Mouse (Mus musculus): ENCODE measurements around the gene Gm19402. TPM values are rescaled to one million over a fixed set of nuclear protein-coding genes. Genes with fewer than 3 reads are reported as not detected.

The Gm19402 gene
- polyA plus RNA-seq, 1 experiment from 2014 or later = not detected

GRCm38 (mm10) chr10:77667402-77667801, 23.2 kb downstream of the Gm19402 start:
- ATAC-seq (ENCODE audit: insufficient number of reproducible peaks, insufficient read depth, low FRiP score, low read depth) = no peak
- 72% methylated on average over 4 of the region's 4 CpGs for WGBS
- H3K27ac ChIP-seq (replicated peaks in 1 of 2; ENCODE audit: control insufficient read depth in 1 of 2, insufficient read depth in 1 of 2, low read depth in 2 of 2, low read length in 2 of 2) = no peak overlapping the region
- H3K27me3 ChIP-seq (ENCODE audit: control insufficient read depth, insufficient read depth, low read length) = 0 out of 2 replicates have a peak, but pooled peaks cover 6% of the 10 kb centered on the region
- H3K9ac ChIP-seq (ENCODE audit: low read length) = no peak overlapping the region
- H3K4me2 ChIP-seq (ENCODE audit: low read length) = no peak overlapping the region
- no peaks in the 10 kb centered on the region for H3K9me3 ChIP-seq (ENCODE audit: control insufficient read depth, low read length)
- no peaks in the 10 kb centered on the region for H3K36me3 ChIP-seq (ENCODE audit: control insufficient read depth, insufficient read depth, low read length)
- H3K4me3 ChIP-seq (ENCODE audit: control insufficient read depth in 1 of 2, insufficient read depth in 1 of 2, low read depth in 1 of 2, low read length in 2 of 2) = no peak overlapping the region
- no peaks in the 10 kb centered on the region for H3K4me1 ChIP-seq (ENCODE audit: control insufficient read depth in 2 of 2, insufficient read depth in 2 of 2, low read length in 2 of 2)

- WGBS = 78% methylated on average over 8 of the region's 8 CpGs
- Histone ChIP-seq H3K27ac (replicated peaks in 1 of 2; ENCODE audit: control insufficient read depth in 1 of 2, insufficient read depth in 1 of 2, low read depth in 2 of 2, low read length in 2 of 2) (no peak overlapping the region), H3K4me3 (ENCODE audit: control insufficient read depth in 1 of 2, insufficient read depth in 1 of 2, low read depth in 1 of 2, low read length in 2 of 2) (no peak overlapping the region), H3K4me1 (ENCODE audit: control insufficient read depth in 2 of 2, insufficient read depth in 2 of 2, low read length in 2 of 2) (no peaks in the 10 kb centered on the region), H3K27me3 (ENCODE audit: control insufficient read depth, insufficient read depth, low read length) (0 out of 2 replicates have a peak, but pooled peaks cover 6% of the 10 kb centered on the region), H3K9ac (ENCODE audit: low read length) (no peak overlapping the region), H3K36me3 (ENCODE audit: control insufficient read depth, insufficient read depth, low read length) (no peaks in the 10 kb centered on the region), H3K4me2 (ENCODE audit: low read length) (no peak overlapping the region), H3K9me3 (ENCODE audit: control insufficient read depth, low read length) (no peaks in the 10 kb centered on the region)
- no peak for ATAC-seq (ENCODE audit: insufficient number of reproducible peaks, insufficient read depth, low FRiP score, low read depth)
Measured at GRCm38 (mm10) chr10:77666342-77666741, 24.2 kb downstream of the Gm19402 start.

- Histone ChIP-seq H3K9ac (ENCODE audit: low read length) (no peak overlapping the region), H3K27ac (replicated peaks in 1 of 2; ENCODE audit: control insufficient read depth in 1 of 2, insufficient read depth in 1 of 2, low read depth in 2 of 2, low read length in 2 of 2) (no peak overlapping the region), H3K4me1 (ENCODE audit: control insufficient read depth in 2 of 2, insufficient read depth in 2 of 2, low read length in 2 of 2) (no peaks in the 10 kb centered on the region), H3K36me3 (ENCODE audit: control insufficient read depth, insufficient read depth, low read length) (no peaks in the 10 kb centered on the region), H3K4me2 (ENCODE audit: low read length) (peak overlapping the region; percentile 41), H3K9me3 (ENCODE audit: control insufficient read depth, low read length) (no peaks in the 10 kb centered on the region), H3K4me3 (ENCODE audit: control insufficient read depth in 1 of 2, insufficient read depth in 1 of 2, low read depth in 1 of 2, low read length in 2 of 2) (no peak overlapping the region), H3K27me3 (ENCODE audit: control insufficient read depth, insufficient read depth, low read length) (0 out of 2 replicates have a peak, but pooled peaks cover 6% of the 10 kb centered on the region)
- ATAC-seq (ENCODE audit: insufficient number of reproducible peaks, insufficient read depth, low FRiP score, low read depth) = no peak
- 31% methylated on average over 43 of the region's 43 CpGs for WGBS
Measured at GRCm38 (mm10) chr10:77663949-77664665, 26.4 kb downstream of the Gm19402 start.

- Histone ChIP-seq H3K27me3 (ENCODE audit: control insufficient read depth, insufficient read depth, low read length) (0 out of 2 replicates have a peak, but pooled peaks cover under 1% of the 10 kb centered on the region), H3K4me2 (ENCODE audit: low read length) (no peak overlapping the region), H3K36me3 (ENCODE audit: control insufficient read depth, insufficient read depth, low read length) (no peaks in the 10 kb centered on the region), H3K9me3 (ENCODE audit: control insufficient read depth, low read length) (0 out of 2 replicates have a peak, but pooled peaks cover 4% of the 10 kb centered on the region), H3K4me3 (ENCODE audit: control insufficient read depth in 1 of 2, insufficient read depth in 1 of 2, low read depth in 1 of 2, low read length in 2 of 2) (no peak overlapping the region), H3K27ac (replicated peaks in 1 of 2; ENCODE audit: control insufficient read depth in 1 of 2, insufficient read depth in 1 of 2, low read depth in 2 of 2, low read length in 2 of 2) (no peak overlapping the region), H3K9ac (ENCODE audit: low read length) (no peak overlapping the region), H3K4me1 (ENCODE audit: control insufficient read depth in 2 of 2, insufficient read depth in 2 of 2, low read length in 2 of 2) (no peaks in the 10 kb centered on the region)
- 66% methylated on average over 15 of the region's 15 CpGs for WGBS
- ATAC-seq (ENCODE audit: insufficient number of reproducible peaks, insufficient read depth, low FRiP score, low read depth) = no peak
Measured at GRCm38 (mm10) chr10:77658286-77658994, 32.1 kb downstream of the Gm19402 start.

GRCm38 (mm10) chr10:77652046-77652445, 38.5 kb downstream of the Gm19402 start:
- no peaks in the 10 kb centered on the region for H3K27me3 ChIP-seq (ENCODE audit: control insufficient read depth, insufficient read depth, low read length)
- no peak for ATAC-seq (ENCODE audit: insufficient number of reproducible peaks, insufficient read depth, low FRiP score, low read depth)
- 85% methylated on average over 9 of the region's 9 CpGs for WGBS

GRCm38 (mm10) chr10:77647901-77648300, 42.7 kb downstream of the Gm19402 start:
- no peak overlapping the region for H3K27ac ChIP-seq (replicated peaks in 1 of 2; ENCODE audit: control insufficient read depth in 1 of 2, insufficient read depth in 1 of 2, low read depth in 2 of 2, low read length in 2 of 2)
- H3K9ac ChIP-seq (ENCODE audit: low read length) = no peak overlapping the region
- no peak for ATAC-seq (ENCODE audit: insufficient number of reproducible peaks, insufficient read depth, low FRiP score, low read depth)
- 79% methylated on average over 8 of the region's 8 CpGs for WGBS
- peaks cover 5 to 9% of the 10 kb centered on the region in 2 experiments; a peak in 2 of 4 replicates for H3K4me1 ChIP-seq (ENCODE audit: control insufficient read depth in 2 of 2, insufficient read depth in 2 of 2, low read length in 2 of 2)
- H3K4me2 ChIP-seq (ENCODE audit: low read length) = no peak overlapping the region
- no peaks in the 10 kb centered on the region for H3K27me3 ChIP-seq (ENCODE audit: control insufficient read depth, insufficient read depth, low read length)
- H3K36me3 ChIP-seq (ENCODE audit: control insufficient read depth, insufficient read depth, low read length) = peaks cover 42% of the 10 kb centered on the region
- no peaks in the 10 kb centered on the region for H3K9me3 ChIP-seq (ENCODE audit: control insufficient read depth, low read length)
- H3K4me3 ChIP-seq (ENCODE audit: control insufficient read depth in 1 of 2, insufficient read depth in 1 of 2, low read depth in 1 of 2, low read length in 2 of 2) = no peak overlapping the region

More at GRCm38 (mm10) chr10:77652046-77652445, 38.5 kb downstream of the Gm19402 start:
- Histone ChIP-seq H3K9me3 (ENCODE audit: control insufficient read depth, low read length) (0 out of 2 replicates have a peak, but pooled peaks cover 4% of the 10 kb centered on the region), H3K4me1 (ENCODE audit: control insufficient read depth in 2 of 2, insufficient read depth in 2 of 2, low read length in 2 of 2) (no peaks in the 10 kb centered on the region), H3K4me2 (ENCODE audit: low read length) (no peak overlapping the region), H3K27ac (replicated peaks in 1 of 2; ENCODE audit: control insufficient read depth in 1 of 2, insufficient read depth in 1 of 2, low read depth in 2 of 2, low read length in 2 of 2) (no peak overlapping the region), H3K9ac (ENCODE audit: low read length) (no peak overlapping the region), H3K4me3 (ENCODE audit: control insufficient read depth in 1 of 2, insufficient read depth in 1 of 2, low read depth in 1 of 2, low read length in 2 of 2) (no peak overlapping the region), H3K36me3 (ENCODE audit: control insufficient read depth, insufficient read depth, low read length) (0 out of 2 replicates have a peak, but pooled peaks cover under 1% of the 10 kb centered on the region)

GRCm38 (mm10) chr10:77647461-77647860, 43.1 kb downstream of the Gm19402 start:
- H3K27ac ChIP-seq (replicated peaks in 1 of 2; ENCODE audit: control insufficient read depth in 1 of 2, insufficient read depth in 1 of 2, low read depth in 2 of 2, low read length in 2 of 2) = no peak overlapping the region
- 52% methylated on average over 1 of the region's 1 CpGs for WGBS
- H3K36me3 ChIP-seq (ENCODE audit: control insufficient read depth, insufficient read depth, low read length) = peaks cover 46% of the 10 kb centered on the region
- no peak overlapping the region for H3K4me3 ChIP-seq (ENCODE audit: control insufficient read depth in 1 of 2, insufficient read depth in 1 of 2, low read depth in 1 of 2, low read length in 2 of 2)
- H3K27me3 ChIP-seq (ENCODE audit: control insufficient read depth, insufficient read depth, low read length) = no peaks in the 10 kb centered on the region
- H3K9me3 ChIP-seq (ENCODE audit: control insufficient read depth, low read length) = no peaks in the 10 kb centered on the region
- H3K4me1 ChIP-seq (ENCODE audit: control insufficient read depth in 2 of 2, insufficient read depth in 2 of 2, low read length in 2 of 2) = peaks cover 5 to 9% of the 10 kb centered on the region in 2 experiments; a peak in 2 of 4 replicates
- no peak overlapping the region for H3K4me2 ChIP-seq (ENCODE audit: low read length)
- no peak for ATAC-seq (ENCODE audit: insufficient number of reproducible peaks, insufficient read depth, low FRiP score, low read depth)
- no peak overlapping the region for H3K9ac ChIP-seq (ENCODE audit: low read length)
